Mouse (Mus musculus): ENCODE results near the gene Ncbp3.
"Not testable (repeated sequence)": the region's sequence is repeated elsewhere in the genome, so short reads cannot be mapped to it uniquely, and the experiment has no call there.

Ncbp3 gene

GRCm38 (mm10) chr11:73076733-73077132, 29.1 kb downstream of the Ncbp3 start:
- in situ Hi-C loops (cut with MboI; ENCODE audit: low pct_unique_long_range_greater_than_20kb in 1 of 2, low sequenced_read_pairs in 2 of 2, unreplicated experiment in 1 of 2) = no loop called here

GRCm38 (mm10) chr11:73077211-73077720, 29.7 kb downstream of the Ncbp3 start:
- in situ Hi-C loops (cut with MboI; ENCODE audit: low pct_unique_long_range_greater_than_20kb in 1 of 2, low sequenced_read_pairs in 2 of 2, unreplicated experiment in 1 of 2) = no loop called here

GRCm38 (mm10) chr11:73078615-73079014, 31.0 kb downstream of the Ncbp3 start:
- in situ Hi-C loops (cut with MboI; ENCODE audit: low pct_unique_long_range_greater_than_20kb in 1 of 2, low sequenced_read_pairs in 2 of 2, unreplicated experiment in 1 of 2) = no loop called here

- in situ Hi-C loops (cut with MboI; ENCODE audit: low pct_unique_long_range_greater_than_20kb in 1 of 2, low sequenced_read_pairs in 2 of 2, unreplicated experiment in 1 of 2) = no loop called here
These were observed 32.7 kb downstream of the Ncbp3 start for GRCm38 (mm10) chr11:73080306-73080705.

- in situ Hi-C loops (cut with MboI; ENCODE audit: low pct_unique_long_range_greater_than_20kb in 1 of 2, low sequenced_read_pairs in 2 of 2, unreplicated experiment in 1 of 2) = no loop called here
These were observed 36.7 kb downstream of the Ncbp3 start for GRCm38 (mm10) chr11:73084303-73084702.

- in situ Hi-C loops (cut with MboI; ENCODE audit: low pct_unique_long_range_greater_than_20kb in 1 of 2, low sequenced_read_pairs in 2 of 2, unreplicated experiment in 1 of 2) = no loop called here
These were observed 37.2 kb downstream of the Ncbp3 start for GRCm38 (mm10) chr11:73084804-73085231.

- in situ Hi-C loops (cut with MboI; ENCODE audit: low pct_unique_long_range_greater_than_20kb in 1 of 2, low sequenced_read_pairs in 2 of 2, unreplicated experiment in 1 of 2) = no loop called here
These were observed 37.8 kb downstream of the Ncbp3 start for GRCm38 (mm10) chr11:73085391-73085790.

- in situ Hi-C loops (cut with MboI; ENCODE audit: low pct_unique_long_range_greater_than_20kb in 1 of 2, low sequenced_read_pairs in 2 of 2, unreplicated experiment in 1 of 2) = no loop called here
These were observed 40.3 kb downstream of the Ncbp3 start for GRCm38 (mm10) chr11:73087700-73088480.

- in situ Hi-C loops (cut with MboI; ENCODE audit: low pct_unique_long_range_greater_than_20kb in 1 of 2, low sequenced_read_pairs in 2 of 2, unreplicated experiment in 1 of 2) = no loop called here
These were observed 42.7 kb downstream of the Ncbp3 start, which contains the start of gene Itgae for GRCm38 (mm10) chr11:73090283-73090682. Gene Itgae, plus strand, starts transcription at chr11:73090583.

GRCm38 (mm10) chr11:73090826-73091225, 43.2 kb downstream of the Ncbp3 start:
- in situ Hi-C loops (cut with MboI; ENCODE audit: low pct_unique_long_range_greater_than_20kb in 1 of 2, low sequenced_read_pairs in 2 of 2, unreplicated experiment in 1 of 2) = no loop called here

- in situ Hi-C loops (cut with MboI; ENCODE audit: low pct_unique_long_range_greater_than_20kb in 1 of 2, low sequenced_read_pairs in 2 of 2, unreplicated experiment in 1 of 2) = no loop called here
These were observed 44.5 kb downstream of the Ncbp3 start for GRCm38 (mm10) chr11:73092057-73092456.

GRCm38 (mm10) chr11:73092877-73093276, 45.3 kb downstream of the Ncbp3 start:
- in situ Hi-C loops (cut with MboI; ENCODE audit: low pct_unique_long_range_greater_than_20kb in 1 of 2, low sequenced_read_pairs in 2 of 2, unreplicated experiment in 1 of 2) = no loop called here

- in situ Hi-C loops (cut with MboI; ENCODE audit: low pct_unique_long_range_greater_than_20kb in 1 of 2, low sequenced_read_pairs in 2 of 2, unreplicated experiment in 1 of 2) = no loop called here
These were observed 46.8 kb downstream of the Ncbp3 start for GRCm38 (mm10) chr11:73094231-73094995.

GRCm38 (mm10) chr11:73098860-73099259, 51.3 kb downstream of the Ncbp3 start:
- in situ Hi-C loops (cut with MboI; ENCODE audit: low pct_unique_long_range_greater_than_20kb in 1 of 2, low sequenced_read_pairs in 2 of 2, unreplicated experiment in 1 of 2) = no loop called here

- in situ Hi-C loops (cut with MboI; ENCODE audit: low pct_unique_long_range_greater_than_20kb in 1 of 2, low sequenced_read_pairs in 2 of 2, unreplicated experiment in 1 of 2) = no loop called here
These were observed 52.6 kb downstream of the Ncbp3 start for GRCm38 (mm10) chr11:73099976-73100750.

- in situ Hi-C loops (cut with MboI; ENCODE audit: low pct_unique_long_range_greater_than_20kb in 1 of 2, low sequenced_read_pairs in 2 of 2, unreplicated experiment in 1 of 2) = no loop called here
These were observed 53.7 kb downstream of the Ncbp3 start for GRCm38 (mm10) chr11:73101308-73101707.

- in situ Hi-C loops (cut with MboI; ENCODE audit: low pct_unique_long_range_greater_than_20kb in 1 of 2, low sequenced_read_pairs in 2 of 2, unreplicated experiment in 1 of 2) = no loop called here
These were observed 57.7 kb downstream of the Ncbp3 start for GRCm38 (mm10) chr11:73105246-73105645.

GRCm38 (mm10) chr11:73107358-73107757, 59.8 kb downstream of the Ncbp3 start:
- in situ Hi-C loops (cut with MboI; ENCODE audit: low pct_unique_long_range_greater_than_20kb in 1 of 2, low sequenced_read_pairs in 2 of 2, unreplicated experiment in 1 of 2) = not testable (repeated sequence)

Measured in mouse embryonic stem cell (cell line).